Mouse (Mus musculus) layer of hippocampus, postnatal 14 days (tissue): ENCODE data around the gene Pigs. TPM values are rescaled to one million over a fixed set of nuclear protein-coding genes. Genes with fewer than 3 reads are reported as not detected.

Source experiments
- DNase-seq, 2 experiments: peaks; one replicate each; pipeline ENCODE4 v3.0.0; 2021 to 2022; ENCODE audit warnings: low spot score in 2 of 2, mixed read lengths in 1 of 2
- total RNA-seq, 2 experiments: library from RNA; stranded (reverse); gene quantifications; 2 replicates each; pipeline ENCODE4 v1.2.3; 2021

Pigs gene
- total RNA-seq, 2 experiments from 2014 or later, result 70.8 to 76.7 TPM

DNA sequence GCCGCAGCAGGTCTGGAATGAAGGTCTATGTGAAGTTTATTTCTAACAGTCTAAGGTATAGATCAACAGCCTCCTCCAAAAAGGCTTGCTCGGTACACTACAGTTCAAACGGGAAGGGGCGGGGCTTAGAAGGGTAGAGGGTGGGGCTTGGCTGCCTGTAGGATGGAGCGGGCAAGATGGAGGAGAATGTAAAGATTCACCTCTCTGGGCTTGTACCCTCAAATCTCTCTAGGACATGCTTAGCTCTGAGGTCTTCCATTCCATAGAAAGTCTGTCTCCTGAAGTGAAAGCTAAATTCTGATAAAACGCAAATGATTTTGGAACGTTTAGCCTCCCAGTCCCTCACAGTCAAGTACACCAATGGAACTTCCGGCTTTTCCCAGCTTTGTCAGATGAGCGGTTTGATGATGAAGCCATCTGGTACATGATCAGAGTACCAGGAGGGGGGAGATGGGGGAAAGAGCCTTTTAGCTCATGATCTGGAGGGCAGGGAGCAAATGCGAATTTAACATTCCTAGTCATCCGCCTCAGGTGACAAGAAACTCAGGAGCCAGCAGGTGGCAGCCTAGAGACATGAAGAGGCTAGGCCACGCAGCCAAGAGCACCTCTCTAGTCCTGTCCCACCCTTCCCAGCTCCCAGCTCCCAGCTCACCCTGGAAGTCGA is 32.0 kb downstream of the Pigs start:
- DNase-seq, result peak; percentile 68 to 79

DNA sequence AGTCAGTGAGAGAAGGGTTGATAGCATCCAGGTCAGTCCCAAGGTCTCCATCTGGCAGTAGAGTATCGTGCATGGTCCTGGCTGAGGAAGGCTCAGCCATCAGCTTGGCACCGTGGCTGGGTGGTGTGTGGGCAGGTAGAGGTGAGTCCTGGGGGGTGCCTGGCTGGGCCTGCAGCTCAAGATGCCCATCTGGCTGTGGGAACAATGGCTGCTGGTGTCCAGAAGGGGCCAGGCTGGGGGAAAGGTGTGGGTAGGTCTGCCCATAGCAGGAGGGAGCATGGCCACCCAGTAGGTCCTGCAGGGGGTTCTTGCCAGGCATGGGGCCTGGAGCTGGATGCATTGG is 32.5 kb downstream of the Pigs start:
- DNase-seq, result no peak

DNA sequence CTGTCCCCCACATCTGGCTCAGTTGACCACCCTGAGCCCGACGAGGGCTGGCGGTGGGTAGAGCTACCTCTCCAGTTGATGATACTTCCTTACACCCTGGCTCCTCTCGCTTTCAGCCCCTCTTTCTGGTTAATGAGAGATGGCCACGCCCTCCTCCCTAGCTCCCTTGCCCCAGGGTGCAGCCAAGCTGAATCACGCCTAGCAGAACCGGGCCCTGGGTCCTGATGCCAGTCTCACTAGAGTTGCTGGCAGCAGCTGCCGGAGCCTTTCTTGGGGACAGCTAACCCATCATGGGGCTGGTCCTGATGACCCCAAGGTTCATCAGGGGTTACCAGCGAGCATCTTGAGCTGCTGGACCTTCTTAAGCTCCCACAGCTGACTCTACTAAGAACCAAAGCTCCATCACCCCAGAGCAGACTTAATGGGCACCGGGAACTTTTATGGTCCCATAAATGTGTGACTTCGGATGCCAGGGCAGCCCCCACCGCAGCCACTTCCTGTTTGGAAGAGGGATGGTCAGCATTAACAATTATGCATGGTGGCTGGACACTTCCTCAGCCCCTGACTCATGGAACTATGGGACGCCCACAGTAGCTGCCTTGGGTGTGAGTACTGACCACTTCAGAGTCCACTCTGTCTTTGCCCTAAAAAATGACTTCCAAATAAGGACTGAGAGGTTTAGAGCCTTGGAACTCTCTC is 35.2 kb downstream of the Pigs start:
- DNase-seq, result no peak

DNA sequence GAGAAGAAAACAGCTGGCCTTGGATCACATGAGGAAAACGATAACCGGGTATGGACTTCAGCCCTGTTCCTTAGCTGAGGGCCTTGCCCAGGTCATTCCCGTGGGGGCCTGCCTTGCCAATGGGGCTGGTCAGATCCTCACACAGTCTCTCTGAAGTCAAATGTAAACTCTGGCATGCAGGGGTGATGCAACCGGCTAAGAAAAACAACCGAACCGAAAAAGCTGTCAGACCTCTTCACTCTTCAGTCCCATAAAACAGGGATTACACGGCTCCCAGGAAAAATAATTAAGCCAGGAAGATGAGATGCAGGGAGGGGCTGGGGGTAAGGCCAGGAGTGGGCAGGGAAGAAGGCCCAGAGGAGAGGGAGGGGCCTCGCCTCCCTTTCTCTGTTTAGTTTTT is 35.9 kb downstream of the Pigs start:
- DNase-seq, result no peak

DNA sequence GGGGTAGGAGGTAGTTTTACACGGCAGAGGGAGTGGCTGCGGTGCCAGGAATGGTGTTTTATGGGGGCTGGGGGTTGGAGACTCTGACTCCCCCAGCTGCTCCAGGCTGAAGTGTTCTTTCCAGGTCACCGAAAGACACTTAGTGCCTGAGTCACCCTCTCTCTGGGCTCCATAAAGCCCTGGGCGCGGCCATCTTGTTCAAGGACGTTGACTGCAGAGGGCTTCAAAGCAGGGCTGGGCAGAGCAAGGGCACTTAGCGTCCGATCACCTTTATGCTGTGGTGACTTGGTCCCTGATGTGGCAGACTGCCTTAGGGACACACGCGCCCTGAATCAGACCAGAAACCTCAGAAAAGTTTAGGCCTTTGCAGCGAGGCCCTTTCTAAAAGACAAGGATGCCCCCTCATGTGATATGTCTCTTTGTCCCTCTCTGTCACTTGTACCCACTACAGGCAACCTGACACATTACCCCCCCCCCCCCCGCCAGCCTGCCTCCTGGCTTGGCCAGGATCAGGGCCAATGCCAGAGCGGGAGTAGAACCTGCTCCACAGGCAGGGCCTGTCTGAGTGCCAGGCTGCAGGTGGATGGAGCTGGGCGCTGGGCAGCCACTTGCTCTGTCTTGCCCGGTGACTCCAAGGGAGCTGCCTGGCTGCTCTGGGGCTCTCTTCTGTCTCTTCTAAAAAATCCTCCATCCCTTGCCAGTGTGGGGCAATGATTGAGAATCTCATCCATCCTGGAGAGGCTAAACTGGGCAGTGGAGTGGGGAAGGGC is 39.4 kb downstream of the Pigs start:
- DNase-seq, result no peak

DNA sequence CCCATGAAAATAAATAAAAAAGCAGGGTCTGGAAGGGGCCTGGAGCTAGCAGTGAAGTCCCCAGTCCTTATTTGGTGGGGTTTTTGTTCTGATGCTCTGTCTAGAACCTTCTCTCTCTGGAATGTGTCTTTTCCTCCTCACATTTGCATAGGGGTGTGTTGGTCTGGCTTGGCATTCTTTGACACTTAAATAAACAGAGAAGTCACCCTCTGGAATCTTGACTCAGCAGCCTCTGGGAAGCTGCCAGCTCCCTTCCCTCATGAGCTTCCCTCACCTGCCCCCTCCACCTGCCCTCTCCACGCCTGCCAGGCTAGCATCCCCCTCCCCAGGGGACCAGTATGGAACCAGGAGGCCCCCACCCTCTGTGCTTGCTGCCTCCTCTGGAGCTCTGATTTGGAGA is 42.2 kb downstream of the Pigs start:
- no peak for DNase-seq

DNA sequence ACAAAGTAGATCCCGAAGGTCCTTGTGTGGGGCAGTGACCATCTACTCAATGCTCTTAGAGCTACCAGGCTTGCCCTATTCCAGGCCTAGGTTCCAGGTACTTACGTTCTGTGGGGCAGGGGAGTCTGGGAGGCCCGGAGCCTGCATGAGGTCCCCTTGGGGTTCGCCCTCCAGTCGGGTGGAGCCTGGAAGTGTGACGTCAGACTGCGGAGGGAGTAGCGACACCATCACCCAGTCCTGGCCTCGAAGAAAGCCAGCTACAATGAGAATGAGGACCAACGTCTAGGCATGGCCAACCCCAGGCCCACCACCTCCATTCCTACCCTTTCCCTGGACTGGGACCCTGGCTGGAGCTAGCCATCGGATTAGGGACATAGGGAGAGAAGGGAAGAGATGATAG is 43.5 kb downstream of the Pigs start:
- no peak for DNase-seq

DNA sequence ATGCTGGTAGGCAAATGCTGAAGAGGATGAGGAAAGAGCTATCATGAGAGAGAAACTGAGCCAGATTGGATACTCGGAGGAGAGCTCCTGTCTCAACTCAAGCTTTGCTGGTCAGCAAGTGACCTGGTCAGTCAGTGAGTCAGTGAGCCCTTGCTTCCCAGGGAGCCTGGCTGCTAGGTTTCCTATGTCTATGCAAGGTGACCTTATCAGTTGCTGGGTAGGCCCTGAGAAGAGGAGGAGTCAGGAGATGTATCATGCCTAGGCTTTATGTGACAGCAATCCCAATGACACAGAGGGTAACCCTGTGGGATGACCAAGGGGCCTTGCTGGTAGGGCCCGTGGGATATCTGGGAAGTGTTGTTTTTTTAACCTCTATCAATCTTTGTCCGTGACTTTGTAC is 44.0 kb downstream of the Pigs start:
- no peak for DNase-seq

DNA sequence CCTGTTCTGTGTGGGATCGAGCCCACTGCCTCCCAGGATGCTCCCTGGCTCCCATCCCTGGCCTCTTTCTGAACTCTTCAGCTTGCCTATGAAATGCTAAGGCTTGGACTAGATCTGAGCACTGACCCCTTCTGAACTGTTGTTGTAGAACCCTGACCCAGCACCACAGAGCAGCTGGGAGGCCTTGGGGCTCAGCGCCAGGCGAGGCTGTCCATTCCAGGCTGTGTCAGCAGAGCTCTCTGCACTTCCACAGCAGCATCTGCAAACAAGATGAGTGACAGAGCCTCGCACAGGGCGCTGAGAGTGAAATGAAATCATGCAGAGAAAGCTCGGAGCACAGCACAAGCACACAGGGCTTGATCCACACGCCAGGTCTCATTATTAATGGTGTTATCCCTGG is 44.4 kb downstream of the Pigs start:
- no peak for DNase-seq

DNA sequence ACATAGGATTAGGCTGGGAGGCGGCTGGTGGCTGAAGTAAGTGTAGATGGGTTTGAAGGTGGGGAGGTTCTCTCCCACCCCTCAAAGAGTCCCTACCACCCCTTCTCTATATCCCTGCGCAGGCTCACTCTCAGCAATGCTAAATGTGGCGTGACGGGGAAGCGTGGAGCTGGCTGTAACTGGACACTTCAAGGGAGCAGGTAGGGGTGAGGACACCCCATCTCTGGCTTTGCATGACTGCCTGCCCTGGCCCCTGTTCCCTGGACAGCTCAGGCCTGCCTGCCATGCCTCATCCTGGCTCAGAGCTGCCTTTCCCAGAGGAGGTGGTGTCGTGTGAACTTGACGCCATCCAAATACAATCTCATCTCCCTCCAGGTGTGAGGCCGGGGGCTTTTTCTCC is 45.9 kb downstream of the Pigs start:
- no peak for DNase-seq

DNA sequence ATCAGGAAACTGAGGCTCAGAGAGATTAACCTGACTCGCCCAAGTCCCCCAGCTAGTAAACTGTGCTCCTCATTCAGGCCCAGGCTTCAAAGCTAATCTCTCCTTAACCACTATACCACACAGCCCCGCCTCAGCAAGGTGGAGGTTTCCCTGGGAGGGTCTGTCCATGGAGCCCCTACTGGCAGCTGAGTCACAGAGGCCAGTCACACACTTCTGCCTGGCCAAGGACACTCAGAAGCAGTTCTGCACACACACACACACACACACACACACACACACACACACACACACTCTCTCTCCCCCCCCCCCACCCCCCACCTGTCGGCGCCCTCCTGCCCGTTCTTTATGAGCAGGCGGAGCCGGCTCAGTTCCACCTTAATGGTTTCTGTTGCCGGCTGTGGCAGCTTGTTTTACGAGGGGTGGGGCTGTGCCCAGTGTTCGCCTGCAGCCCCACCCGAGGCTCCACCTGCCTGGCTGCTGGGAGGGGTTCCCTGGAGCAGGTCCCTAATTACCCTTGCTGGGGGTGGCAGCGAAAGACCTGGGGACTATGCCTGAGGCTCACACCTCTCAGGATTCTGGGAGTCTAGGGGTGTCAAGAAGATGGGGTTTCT is 49.4 kb downstream of the Pigs start:
- DNase-seq, result no peak

DNA sequence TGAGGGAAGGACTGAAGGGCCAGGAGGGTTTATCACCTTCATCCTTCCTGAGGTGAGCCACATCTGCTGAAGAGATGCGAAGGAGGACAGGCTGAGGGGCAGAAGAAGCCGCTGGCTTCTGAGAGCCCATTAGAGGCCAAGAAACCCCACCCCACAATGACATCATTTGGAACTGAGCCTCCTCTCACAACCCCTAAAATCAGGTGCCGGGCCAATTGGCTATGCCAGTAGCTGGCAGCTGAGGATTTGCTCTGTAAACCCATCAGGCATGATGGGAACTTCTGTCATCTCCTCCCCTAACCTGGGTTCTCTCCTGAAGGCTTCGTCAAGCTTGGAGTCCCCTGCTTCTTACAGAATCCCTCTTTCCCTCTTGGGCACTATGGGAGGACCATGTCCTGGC is 52.1 kb downstream of the Pigs start:
- no peak for DNase-seq

DNA sequence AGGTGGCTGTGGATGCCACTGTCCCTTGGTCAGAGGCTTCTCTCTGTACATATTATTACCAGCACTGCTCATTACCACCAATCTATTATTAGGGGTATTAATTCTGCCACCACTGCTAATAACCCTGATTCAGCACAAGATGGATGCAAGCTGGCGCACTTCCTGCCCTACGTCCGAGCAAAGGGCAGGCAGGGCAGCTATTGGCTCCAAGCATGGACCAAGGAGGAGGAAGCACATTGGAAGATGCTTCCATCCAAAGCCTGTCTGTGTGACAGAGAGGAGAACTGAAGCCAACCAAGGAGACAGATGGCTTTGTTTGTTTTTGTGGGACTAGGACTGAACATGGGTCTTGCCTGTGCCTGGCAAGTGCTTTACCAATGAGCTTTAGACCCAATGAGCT is 52.8 kb downstream of the Pigs start:
- peak in 1 of 2 experiments; percentile 28 for DNase-seq

DNA sequence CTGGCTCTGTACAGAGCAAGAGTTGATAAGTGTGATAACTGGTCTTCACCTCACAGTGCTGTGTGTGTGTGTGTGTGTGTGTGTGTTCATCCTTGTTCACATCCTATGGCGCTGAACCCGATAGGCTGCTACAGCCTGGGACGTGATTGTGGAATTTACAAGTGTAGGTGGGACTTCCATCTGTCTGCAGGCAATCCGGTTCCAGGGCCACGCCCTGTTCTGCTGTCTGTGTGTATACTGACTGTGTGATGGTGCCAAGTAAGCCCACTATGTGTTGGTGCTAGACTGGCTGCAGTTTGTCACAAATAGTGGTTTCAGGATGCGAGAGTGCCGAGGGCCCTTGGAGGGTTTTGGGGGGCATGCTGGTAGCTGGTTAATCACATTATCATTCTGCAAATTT is 54.1 kb downstream of the Pigs start:
- DNase-seq, result peak in 1 of 2 experiments; percentile 51

DNA sequence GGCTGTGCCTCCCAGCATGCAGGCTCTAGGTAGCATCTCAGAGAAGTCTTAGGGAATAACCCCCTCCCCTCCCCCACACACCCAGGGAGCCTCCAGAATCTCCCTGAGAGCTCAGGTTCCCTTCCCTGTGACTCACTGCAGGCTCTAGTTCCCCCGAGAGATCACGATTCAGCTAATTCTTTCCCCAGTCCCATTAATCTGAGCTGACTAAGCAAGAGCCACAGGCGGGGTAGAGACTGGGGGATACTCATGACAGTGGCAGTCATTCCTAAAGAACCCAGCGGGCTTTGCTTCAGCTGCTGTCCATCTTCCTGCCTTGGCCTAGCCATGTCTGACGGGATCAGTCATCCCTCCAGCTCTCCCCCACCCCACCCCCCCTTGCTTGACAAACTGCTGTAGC is 54.5 kb downstream of the Pigs start:
- DNase-seq, result no peak

DNA sequence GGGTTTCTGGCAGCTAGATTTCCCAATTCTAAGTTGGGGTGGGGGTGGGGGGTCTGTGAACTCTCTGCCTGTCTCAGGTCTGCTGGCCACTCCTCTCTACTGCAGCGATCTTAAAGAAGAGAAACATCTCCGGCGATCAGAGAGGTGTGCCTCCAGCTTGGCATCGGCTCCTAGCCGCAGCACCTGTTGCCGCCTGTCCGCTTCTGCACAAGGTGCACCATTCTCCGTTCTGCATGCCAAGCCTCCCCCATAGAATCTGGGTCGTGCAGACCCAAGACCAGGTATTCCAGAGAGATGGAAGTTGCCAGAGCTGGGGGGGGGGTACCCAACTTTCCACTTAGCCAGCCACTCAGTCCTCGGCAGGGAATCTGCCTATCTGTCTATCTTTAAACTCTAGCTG is 57.6 kb downstream of the Pigs start:
- no peak for DNase-seq

DNA sequence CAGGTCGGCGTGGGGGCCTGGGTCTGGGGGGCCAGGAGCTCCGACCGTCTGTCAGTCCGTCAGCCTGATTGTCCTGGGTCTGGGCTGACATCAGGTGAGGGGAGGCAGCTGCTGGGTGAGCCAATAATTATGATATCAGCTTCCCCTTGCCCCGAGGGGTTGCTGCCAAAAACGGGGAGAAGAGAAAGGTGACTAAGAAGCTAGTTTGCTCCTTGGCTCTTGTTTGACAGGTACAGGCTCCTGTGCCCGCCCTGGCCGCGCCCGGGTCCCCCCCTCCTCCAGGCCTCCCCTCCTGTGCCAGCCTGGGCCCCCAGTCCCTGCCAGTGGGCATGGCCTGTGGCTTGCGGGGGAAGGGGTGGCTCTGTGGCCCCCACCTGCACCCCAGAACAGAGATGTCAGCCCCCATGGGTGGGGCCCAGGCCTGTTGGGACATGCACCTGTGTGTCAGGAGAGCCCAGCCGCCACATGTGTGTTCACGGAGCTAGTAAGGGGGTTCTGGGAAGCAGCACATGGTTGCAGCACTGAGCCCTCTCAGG is 58.4 kb downstream of the Pigs start, which contains the start of gene Foxn1:
TSS of gene Foxn1 (minus strand) at position 51 of the 536 bp plus-strand sequence.
- no peak for DNase-seq
